Mouse (Mus musculus) cerebellum, adult 9-11 months (tissue): ENCODE data around the gene Carmil1.

Experiments used
- DNase-seq: peaks from one replicate; pipeline ENCODE4 v3.0.0; 2022

Carmil1 gene

DNA sequence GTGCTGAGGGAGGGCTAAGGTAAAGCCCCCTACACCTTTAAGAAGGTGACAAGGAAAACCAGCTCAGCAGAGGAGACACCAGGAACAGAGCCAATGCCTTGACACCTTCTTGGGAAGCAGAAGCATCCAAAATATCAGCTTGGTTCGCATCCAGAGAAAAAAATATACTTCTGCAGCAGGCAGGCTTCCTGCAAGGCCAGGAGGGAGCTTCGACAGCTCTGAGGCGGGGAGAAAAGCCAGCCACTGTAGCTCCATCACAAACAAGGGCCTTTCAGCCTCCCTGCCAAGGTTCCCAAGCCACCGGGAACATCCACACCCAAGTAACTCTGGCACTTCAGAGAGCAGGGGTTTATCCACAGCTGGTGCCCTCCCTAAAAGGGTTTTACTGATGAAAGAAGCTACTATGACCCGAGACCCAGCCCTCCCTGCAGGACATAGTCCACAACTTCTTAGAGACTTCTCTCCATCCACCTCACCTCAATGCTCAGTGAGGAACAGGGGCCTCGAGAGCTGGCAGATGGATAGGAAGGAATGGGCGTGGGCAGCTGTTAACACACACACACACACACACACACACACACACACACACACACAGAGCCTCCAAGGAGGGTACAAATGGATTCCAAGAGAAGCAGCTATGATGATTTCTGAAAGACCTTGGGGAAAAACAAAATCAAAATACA is 80.6 kb downstream of the Carmil1 start:
- DNase-seq: no peak

GRCm38 (mm10) chr13:24198396-24198924 is 82.1 kb downstream of the Carmil1 start:
- DNase-seq: no peak

DNA sequence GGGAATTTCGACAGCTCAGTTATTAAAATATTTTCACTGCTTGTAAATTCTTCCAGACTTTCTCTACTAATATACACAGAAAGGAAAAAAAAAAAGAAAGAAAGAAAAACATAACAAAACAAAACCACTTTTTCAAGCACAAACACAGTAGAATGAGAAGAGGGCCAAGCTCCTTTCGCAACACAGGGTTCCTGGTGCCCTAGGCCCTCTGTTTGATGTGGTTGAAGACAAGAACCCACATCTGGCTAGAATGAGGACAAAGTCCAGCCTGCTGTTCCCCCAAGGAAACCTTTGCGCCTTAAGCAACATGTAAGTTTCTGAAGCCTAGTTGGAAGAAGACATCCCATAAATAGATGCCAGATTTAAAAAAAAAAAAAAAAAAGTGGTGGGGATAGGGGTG is 85.2 kb downstream of the Carmil1 start:
- no peak for DNase-seq

DNA sequence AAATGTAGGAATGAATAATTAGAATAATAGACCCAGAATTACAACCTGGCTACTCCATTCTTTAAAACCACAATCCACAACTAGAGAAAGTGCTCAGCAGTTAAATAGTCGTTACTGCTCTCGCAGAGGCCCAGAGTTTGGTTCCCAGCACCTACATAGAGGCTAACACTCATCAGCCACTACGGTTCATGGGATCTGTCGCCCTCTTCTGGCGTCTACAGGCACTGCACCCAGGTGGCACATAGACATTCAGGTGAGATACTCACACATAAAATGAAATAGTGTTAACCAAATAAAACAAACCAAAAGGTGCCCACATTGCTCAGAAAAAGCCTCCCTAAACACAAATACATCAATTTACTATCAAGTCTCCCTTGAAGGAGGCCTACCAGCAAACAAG is 86.6 kb downstream of the Carmil1 start:
- no peak for DNase-seq

DNA sequence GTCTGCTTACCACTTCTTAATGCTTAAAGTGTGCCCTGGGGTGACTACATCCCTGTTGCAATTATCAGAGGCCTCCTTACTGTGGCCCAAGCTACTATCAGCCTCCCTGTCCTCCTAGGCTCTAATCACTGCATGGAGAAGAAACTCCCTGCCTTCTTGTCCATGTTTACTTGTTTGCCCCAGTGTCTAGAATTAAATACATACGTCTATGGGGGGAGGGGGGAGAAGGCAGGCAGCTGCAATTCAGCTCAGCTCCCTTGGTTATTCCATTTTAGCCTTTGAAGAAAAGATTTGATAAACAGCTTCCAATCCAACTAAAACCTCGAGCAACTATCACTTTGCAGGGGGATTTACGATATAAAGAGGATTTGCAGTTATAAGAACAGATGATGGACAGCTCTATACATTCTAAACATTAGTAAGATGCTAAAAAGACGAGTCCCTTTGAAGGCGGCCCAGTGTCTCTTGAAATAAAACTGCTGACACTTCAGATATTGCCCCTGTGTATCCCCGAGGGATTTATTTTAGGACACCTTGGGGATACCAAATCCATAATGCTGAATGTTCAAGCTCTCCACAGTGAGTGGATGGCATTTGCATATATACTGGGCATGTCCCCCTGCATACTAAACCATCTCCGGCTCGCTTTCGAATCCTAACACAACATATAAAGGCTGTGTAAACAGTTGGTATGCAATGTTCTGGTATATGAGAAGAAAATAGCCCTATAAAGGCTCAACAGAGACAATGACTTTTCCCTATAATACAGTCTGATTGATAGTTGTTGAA is 89.5 kb downstream of the Carmil1 start:
- no peak for DNase-seq

- peak; percentile 78 for DNase-seq
Measured at GRCm38 (mm10) chr13:24187026-24187425, 93.6 kb downstream of the Carmil1 start.

- no peak for DNase-seq
Measured at GRCm38 (mm10) chr13:24185641-24186040, 95.0 kb downstream of the Carmil1 start.

DNA sequence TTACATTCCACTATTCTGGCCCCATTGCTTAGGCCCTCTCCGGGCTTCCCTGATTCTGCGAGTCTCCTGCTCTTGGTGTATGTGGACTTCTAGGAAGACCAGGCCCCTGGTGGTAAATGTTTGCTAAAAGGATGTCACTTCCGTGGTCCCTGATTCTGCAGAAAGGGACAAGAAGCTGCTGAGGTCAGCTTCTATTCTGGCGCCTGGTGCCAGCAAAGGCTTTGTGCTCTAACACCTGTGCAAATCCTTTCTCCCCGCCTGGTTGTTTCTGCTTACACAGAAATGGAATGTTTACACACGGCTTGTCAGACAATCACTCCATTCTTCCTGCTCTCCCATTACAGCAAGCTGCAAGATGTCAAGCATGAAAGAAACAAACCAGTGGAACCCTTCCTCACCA is 97.7 kb downstream of the Carmil1 start:
- no peak for DNase-seq

DNA sequence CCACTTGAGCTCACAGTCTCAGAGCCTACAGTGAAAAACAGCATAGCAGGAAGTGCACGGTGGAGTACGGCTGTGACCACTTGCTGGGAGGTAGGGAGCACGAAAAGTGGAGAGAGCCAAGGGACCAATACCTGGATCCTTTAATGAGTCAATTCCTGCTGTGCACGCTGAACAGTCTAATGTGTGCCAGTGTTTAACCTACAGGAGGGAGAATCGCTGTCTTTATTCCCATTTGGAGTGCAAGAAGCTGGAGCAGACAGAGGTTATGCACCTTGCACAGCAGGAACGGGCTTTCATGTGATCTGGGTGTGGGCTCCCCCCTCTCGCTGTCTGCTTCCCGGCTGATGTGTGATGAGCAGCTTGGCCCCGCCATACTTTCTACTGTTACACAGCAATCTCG is 101.1 kb downstream of the Carmil1 start:
- DNase-seq: no peak

- DNase-seq: no peak
Measured at GRCm38 (mm10) chr13:24177600-24177999, 103.0 kb downstream of the Carmil1 start.

DNA sequence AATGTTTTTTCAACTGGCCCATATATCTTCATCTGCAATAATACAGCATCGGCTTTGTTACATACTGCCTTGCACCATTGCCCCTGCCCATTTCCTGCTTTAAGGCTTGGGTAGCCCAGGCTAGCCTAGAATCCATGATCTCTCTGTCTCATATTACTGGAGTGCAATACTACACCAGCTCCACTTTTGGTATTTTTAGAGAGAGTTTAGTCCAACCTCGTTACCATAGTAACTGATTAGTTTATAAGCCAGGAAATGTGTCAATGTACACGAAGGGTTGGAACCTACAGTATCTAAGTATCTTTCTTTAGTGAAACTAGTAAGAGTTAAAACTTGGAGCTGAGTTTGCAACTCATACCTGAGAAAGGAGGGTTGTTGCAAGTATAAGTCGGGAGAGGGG is 103.8 kb downstream of the Carmil1 start:
- DNase-seq: no peak

- no peak for DNase-seq
Measured at GRCm38 (mm10) chr13:24169658-24170057, 110.9 kb downstream of the Carmil1 start.

- DNase-seq: no peak
Measured at GRCm38 (mm10) chr13:24163368-24163767, 117.2 kb downstream of the Carmil1 start.

DNA sequence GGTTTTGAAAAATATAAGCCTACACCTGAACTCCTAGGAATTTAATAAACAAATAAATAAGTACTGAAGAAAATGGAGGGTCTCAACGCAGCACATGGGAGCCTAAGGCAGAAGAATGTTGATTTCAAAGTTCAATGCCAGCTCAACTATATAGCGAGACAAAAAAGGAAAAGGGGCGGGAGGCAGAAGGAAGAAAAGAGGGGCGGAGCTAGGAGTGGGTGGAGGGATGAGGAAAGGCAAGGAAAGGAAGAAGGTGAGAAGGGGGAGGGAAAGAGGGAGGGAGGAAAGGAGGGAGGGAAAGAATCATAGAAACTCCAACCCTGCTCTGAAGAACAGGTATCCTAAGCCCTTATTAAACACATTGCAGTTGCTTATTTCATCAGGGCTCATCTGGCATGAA is 119.5 kb downstream of the Carmil1 start:
- DNase-seq: no peak

DNA sequence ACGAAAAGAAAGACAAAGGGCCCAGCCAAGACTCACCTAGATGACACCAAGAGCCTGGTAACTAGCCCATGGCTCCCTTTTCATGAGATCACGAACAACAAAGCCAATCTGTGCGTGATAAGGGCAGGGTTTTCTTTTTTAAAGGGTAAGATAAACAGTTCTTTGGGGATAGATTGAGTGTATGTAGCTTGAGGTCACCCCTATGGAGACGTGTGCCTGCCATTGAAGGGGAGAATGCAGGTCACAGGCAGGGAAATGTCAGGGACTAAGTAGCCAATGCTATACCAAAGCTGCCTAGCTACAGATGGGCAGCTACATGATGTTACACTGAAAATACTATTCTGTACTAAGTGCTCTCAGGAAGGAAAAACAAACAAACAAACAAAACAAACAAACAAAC is 120.6 kb downstream of the Carmil1 start:
- no peak for DNase-seq

GRCm38 (mm10) chr13:24159190-24159965 is 121.2 kb downstream of the Carmil1 start:
- DNase-seq: no peak

DNA sequence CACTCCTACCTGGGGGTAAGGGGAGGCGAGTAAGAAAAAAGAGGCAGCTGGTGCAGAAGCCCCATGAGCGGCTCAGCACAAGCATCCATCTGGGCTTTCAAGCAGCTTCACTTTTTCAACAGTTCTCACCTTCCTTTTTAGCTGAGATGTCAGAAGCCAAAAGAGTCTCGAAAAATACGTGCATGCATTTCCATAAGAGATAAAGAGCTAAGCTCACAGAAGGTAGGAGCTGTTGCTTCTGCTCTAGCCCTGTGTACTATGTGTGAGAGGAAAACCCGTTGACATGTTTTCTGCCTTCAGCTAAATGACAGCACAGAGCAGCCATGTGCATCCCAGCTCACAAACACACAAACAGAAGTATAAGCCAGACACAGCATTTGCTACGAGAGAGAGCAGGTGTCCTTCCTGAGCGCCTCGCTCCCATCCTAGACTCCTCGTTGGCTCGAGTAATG is 123.0 kb downstream of the Carmil1 start:
- DNase-seq: no peak

GRCm38 (mm10) chr13:24155190-24155589 is 125.4 kb downstream of the Carmil1 start:
- peak; percentile 77 for DNase-seq

- no peak for DNase-seq
Measured at GRCm38 (mm10) chr13:24154281-24155061, 126.1 kb downstream of the Carmil1 start.

DNA sequence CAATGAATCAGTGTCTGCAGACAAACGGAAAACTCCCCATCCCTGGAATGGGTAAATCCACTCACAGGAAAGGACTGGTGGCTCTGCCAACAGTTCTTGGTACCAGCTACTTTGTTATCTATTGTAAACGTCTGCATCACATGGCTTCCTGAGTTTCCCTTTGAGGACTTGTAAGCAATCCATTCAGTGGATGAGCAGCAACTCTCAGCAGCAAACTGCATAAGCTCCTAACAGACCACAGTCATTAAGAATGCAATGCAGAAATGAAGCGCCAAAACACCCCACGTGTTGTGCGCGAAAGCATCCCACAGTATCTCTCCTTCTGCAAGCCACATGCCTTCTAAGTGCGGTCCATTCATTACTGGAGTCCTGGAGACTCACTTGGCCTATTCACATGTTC is 128.0 kb downstream of the Carmil1 start:
- no peak for DNase-seq

GRCm38 (mm10) chr13:24151335-24151734 is 129.3 kb downstream of the Carmil1 start:
- DNase-seq: no peak

- DNase-seq: no peak
Measured at GRCm38 (mm10) chr13:24148549-24148948, 132.0 kb downstream of the Carmil1 start.

- DNase-seq: no peak
Measured at GRCm38 (mm10) chr13:24147006-24147405, 133.6 kb downstream of the Carmil1 start.
